Mouse (Mus musculus) left cerebral cortex, postnatal 14 days (tissue): ENCODE results near the gene Mfsd11. TPM values are rescaled to one million over a fixed set of nuclear protein-coding genes. Genes with fewer than 3 reads are reported as not detected.

ENCODE experiments used
- DNase-seq, 2 experiments: peaks; one replicate each; pipeline ENCODE4 v3.0.0; 2021 to 2022; ENCODE audit warnings: low spot score in 2 of 2, mixed read lengths in 1 of 2
- intact Hi-C: fragments of 180-260 bp; cut with DNase I; formaldehyde crosslinking; loops from one replicate; pipeline ENCODE4 v1.15.1; 2025
- long read RNA-seq, 2 experiments: library from polyadenylated mRNA; stranded (forward); transcript quantifications; one replicate each; pipeline ENCODE4 v2.0.0; 2021
- total RNA-seq, 2 experiments: library from RNA; stranded (reverse); gene quantifications; 2 replicates each; pipeline ENCODE4 v1.2.3; 2021

Mfsd11 gene
- 10 to 100 TPM; 36.9 to 45.9 TPM for total RNA-seq
- long read RNA-seq, experiment 1, transcript Mfsd11-201 (13 exons, 3,298 nt): major isoform, 17 of 37 reads
- long read RNA-seq, experiment 1, partial matches to known transcripts: 9 of 37 reads
- long read RNA-seq, experiment 1, other reads (novel, unspliced or antisense): 11 of 37 reads
- long read RNA-seq, experiment 2, transcript Mfsd11-201 (13 exons, 3,298 nt): major isoform, 12 of 38 reads
- long read RNA-seq, experiment 2, partial matches to known transcripts: 5 of 38 reads
- long read RNA-seq, experiment 2, other reads (novel, unspliced or antisense): 18 of 38 reads

- intact Hi-C loops: no loop called here
- peak; percentile 47 to 74 for DNase-seq
Observed at GRCm38 (mm10) chr11:116852291-116852890, at the start of gene Mfsd11. Gene Mfsd11 (plus strand): TSS chr11:116852440.

GRCm38 (mm10) chr11:116802709-116803108, 49.5 kb upstream of the Mfsd11 start:
- intact Hi-C loops: no loop called here
- DNase-seq: no peak

GRCm38 (mm10) chr11:116806136-116807071, 45.8 kb upstream of the Mfsd11 start:
- DNase-seq: peak in 1 of 2 experiments; percentile 1
- intact Hi-C loops: loop anchor here (5.0 kb wide), 1 partner anchor 134 kb away; no protein-coding TSS in a partner anchor

- intact Hi-C loops: loop anchor here (5.0 kb wide), 1 partner anchor 135 kb away; no protein-coding TSS in a partner anchor
- DNase-seq: no peak
Observed at GRCm38 (mm10) chr11:116807116-116807515, 45.1 kb upstream of the Mfsd11 start.

- intact Hi-C loops: loop anchor here (5.0 kb wide), 1 partner anchor 135 kb away; no protein-coding TSS in a partner anchor
- DNase-seq: no peak
Observed at GRCm38 (mm10) chr11:116807526-116807925, 44.7 kb upstream of the Mfsd11 start.

- peak; percentile 82 to 90 for DNase-seq
- intact Hi-C loops: loop anchor here (1.0 to 5.0 kb wide), 2 partner anchors 136 to 165 kb away; no protein-coding TSS in a partner anchor
Observed at GRCm38 (mm10) chr11:116807938-116808606, 44.2 kb upstream of the Mfsd11 start.

- intact Hi-C loops: loop anchor here (1.0 to 5.0 kb wide), 2 partner anchors 137 to 166 kb away; no protein-coding TSS in a partner anchor
- DNase-seq: no peak
Observed at GRCm38 (mm10) chr11:116808811-116809395, 43.3 kb upstream of the Mfsd11 start.

GRCm38 (mm10) chr11:116809520-116809919, 42.7 kb upstream of the Mfsd11 start:
- intact Hi-C loops: loop anchor here (5.0 kb wide), 1 partner anchor 137 kb away; no protein-coding TSS in a partner anchor
- DNase-seq: no peak

GRCm38 (mm10) chr11:116810528-116810927, 41.7 kb upstream of the Mfsd11 start:
- intact Hi-C loops: no loop called here
- no peak for DNase-seq

- DNase-seq: peak; percentile 85 to 88
- intact Hi-C loops: no loop called here
Observed at GRCm38 (mm10) chr11:116810983-116811901, 41.0 kb upstream of the Mfsd11 start.

- no peak for DNase-seq
- intact Hi-C loops: no loop called here
Observed at GRCm38 (mm10) chr11:116812793-116813529, 39.3 kb upstream of the Mfsd11 start.

GRCm38 (mm10) chr11:116813610-116814009, 38.6 kb upstream of the Mfsd11 start:
- DNase-seq: no peak
- intact Hi-C loops: no loop called here

- no peak for DNase-seq
- intact Hi-C loops: no loop called here
Observed at GRCm38 (mm10) chr11:116814076-116814883, 38.0 kb upstream of the Mfsd11 start.

GRCm38 (mm10) chr11:116814884-116815415, 37.3 kb upstream of the Mfsd11 start:
- intact Hi-C loops: no loop called here
- DNase-seq: no peak

GRCm38 (mm10) chr11:116816769-116817168, 35.5 kb upstream of the Mfsd11 start:
- intact Hi-C loops: no loop called here

GRCm38 (mm10) chr11:116817567-116817966, 34.7 kb upstream of the Mfsd11 start:
- no peak for DNase-seq
- intact Hi-C loops: no loop called here

More at GRCm38 (mm10) chr11:116816769-116817168, 35.5 kb upstream of the Mfsd11 start:
- DNase-seq: no peak
